ENCODE assay signal across 9 mouse cellular contexts in genomic region chr1:171070879-171071278, GRCm38 (mm10). TPM values are rescaled to one million over a fixed set of nuclear protein-coding genes. Genes with fewer than 3 reads are reported as not detected.
DNase-seq lines count a peak whose midpoint lies in the region; ATAC-seq and TF ChIP-seq lines count a peak whose summit lies in the region.
"Not testable (repeated sequence)": the region's sequence is repeated elsewhere in the genome, so short reads cannot be mapped to it uniquely, and the experiment has no call there.
"Had no signal": no experiment of that assay in that cellular context is flagged by ENCODE, and none has a peak within 500 bp of the region (broad histone marks: within the 10 kb centered on the region; RNA-seq: fewer than 3 reads in every experiment).

No protein-coding gene starts in this region.

- not testable (repeated sequence) for H3K4me1 ChIP-seq in bone marrow macrophage, adult 2 months (ENCODE audit: control insufficient read depth, insufficient read depth, low read length); forebrain, embryonic 12.5 days; heart, embryonic 12.5 days (replicated peaks); hindbrain, embryonic 11.5 days (replicated peaks; ENCODE audit: control insufficient read depth, insufficient read depth, low read length); kidney, embryonic 15.5 days; megakaryocyte, embryonic 14.5 days; midbrain, embryonic 15.5 days

- ATAC-seq in forebrain, embryonic 12.5 days (ENCODE audit: low FRiP score); heart, embryonic 12.5 days (ENCODE audit: insufficient number of reproducible peaks, low FRiP score); hindbrain, embryonic 11.5 days (ENCODE audit: low FRiP score); kidney, embryonic 15.5 days (replicated peaks; ENCODE audit: low FRiP score); midbrain, embryonic 15.5 days (replicated peaks): not testable (repeated sequence)

- WGBS in forebrain, embryonic 12.5 days, result 20% methylated on average over 15 of the region's 16 CpGs
- 26% methylated on average over 16 of the region's 16 CpGs for WGBS in heart, embryonic 12.5 days
- WGBS in hindbrain, embryonic 11.5 days, result 26% methylated on average over 11 of the region's 16 CpGs
- WGBS in kidney, embryonic 15.5 days, result 21% methylated on average over 16 of the region's 16 CpGs
- 23% methylated on average over 15 of the region's 16 CpGs for WGBS in midbrain, embryonic 15.5 days

- 0 out of 2 replicates have a peak overlapping the region, but pooled peaks have one; percentile 0 for H3K4me2 ChIP-seq in forebrain, embryonic 12.5 days
- H3K4me2 ChIP-seq in heart, embryonic 12.5 days, result peak overlapping the region; percentile 31; the same call in 1 of the 2 replicates
- H3K4me2 ChIP-seq in hindbrain, embryonic 11.5 days (replicated peaks; ENCODE audit: low read depth, low read length), result not testable (repeated sequence)
- peak overlapping the region; percentile 21 for H3K4me2 ChIP-seq in kidney, embryonic 15.5 days
- H3K4me2 ChIP-seq in midbrain, embryonic 15.5 days, result peak overlapping the region; percentile 21; the same call in 1 of the 2 replicates

- H3K27ac ChIP-seq in bone marrow macrophage, adult 2 months (ENCODE audit: insufficient read depth, low read depth, low read length); forebrain, embryonic 12.5 days; heart, embryonic 12.5 days (ENCODE audit: poor library complexity, severe bottlenecking); hindbrain, embryonic 11.5 days (ENCODE audit: low read depth, low read length); kidney, embryonic 15.5 days; midbrain, embryonic 15.5 days: not testable (repeated sequence)

- H3K36me3 ChIP-seq in forebrain, embryonic 12.5 days (replicated peaks); heart, embryonic 12.5 days; hindbrain, embryonic 11.5 days (ENCODE audit: control insufficient read depth, insufficient read depth, low read length); kidney, embryonic 15.5 days; megakaryocyte, embryonic 14.5 days (replicated peaks; ENCODE audit: low read length); midbrain, embryonic 15.5 days (replicated peaks): not testable (repeated sequence)

- TF ChIP-seq POLR2A in bone marrow macrophage, adult 2 months (IDR thresholded peaks at IDR 0.05; ENCODE audit: borderline replicate concordance, low read depth, low read length), result not testable (repeated sequence)

- H3K9me3 ChIP-seq in forebrain, embryonic 12.5 days; heart, embryonic 12.5 days (replicated peaks); hindbrain, embryonic 11.5 days (ENCODE audit: control insufficient read depth, low read length); kidney, embryonic 15.5 days (replicated peaks); midbrain, embryonic 15.5 days: not testable (repeated sequence)
- peaks cover 11% of the 10 kb centered on the region for H3K9me3 ChIP-seq in megakaryocyte, embryonic 14.5 days

- H3K9ac ChIP-seq in forebrain, embryonic 12.5 days; heart, embryonic 12.5 days; hindbrain, embryonic 11.5 days (ENCODE audit: low read depth, low read length); kidney, embryonic 15.5 days; midbrain, embryonic 15.5 days: not testable (repeated sequence)

- not testable (repeated sequence) for TF ChIP-seq CTCF in bone marrow macrophage, adult 2 months (IDR thresholded peaks at IDR 0.05; ENCODE audit: low read depth, low read length)

- H3K4me3 ChIP-seq in bone marrow macrophage, adult 2 months (ENCODE audit: insufficient read depth, low read length), result peak overlapping the region; percentile 5; the same call in 1 of the 2 replicates
- H3K4me3 ChIP-seq in forebrain, embryonic 12.5 days (replicated peaks); heart, embryonic 12.5 days; hindbrain, embryonic 11.5 days (ENCODE audit: low read depth, low read length); kidney, embryonic 15.5 days (replicated peaks); midbrain, embryonic 15.5 days: not testable (repeated sequence)
- peak overlapping the region; percentile 47 for H3K4me3 ChIP-seq in megakaryocyte, embryonic 14.5 days (replicated peaks)

- H3K27me3 ChIP-seq in forebrain, embryonic 12.5 days, result peaks cover 42% of the 10 kb centered on the region
- H3K27me3 ChIP-seq in heart, embryonic 12.5 days (replicated peaks), result peaks cover 32% of the 10 kb centered on the region
- H3K27me3 ChIP-seq in hindbrain, embryonic 11.5 days (ENCODE audit: control insufficient read depth, insufficient read depth, low read length), result peaks cover 19% of the 10 kb centered on the region
- H3K27me3 ChIP-seq in kidney, embryonic 15.5 days, result peaks cover 36% of the 10 kb centered on the region
- H3K27me3 ChIP-seq in megakaryocyte, embryonic 14.5 days (replicated peaks), result not testable (repeated sequence)
- peaks cover 24% of the 10 kb centered on the region for H3K27me3 ChIP-seq in midbrain, embryonic 15.5 days (replicated peaks)

- DNase-seq in hindbrain, embryonic 11.5 days (ENCODE audit: low spot score), result peak; percentile 51
- peak; percentile 20 for DNase-seq in retina, embryonic 14.5 days (ENCODE audit: low spot score)

RNA-seq across cellular contexts. Expression of gene Fcgr3, which starts 6.1 kb away (rescaled TPM):
- 1,121 and 1,154 TPM in 2 replicates for polyA plus RNA-seq in bone marrow macrophage, adult 2 months (2012; ENCODE audit: insufficient read depth, insufficient read length, missing spikeins)
- 4.8 and 4.9 TPM in 2 replicates for polyA plus RNA-seq in forebrain, embryonic 12.5 days (2016; fragmentation: Nextera tagmentation; extraction: Ambion mirVana)
- polyA plus RNA-seq in heart, embryonic 12.5 days (2016; fragmentation: Nextera tagmentation; extraction: Ambion mirVana), result 3.8 and 4.5 TPM in 2 replicates
- 9.6 TPM in 2 replicates for polyA plus RNA-seq in hindbrain, embryonic 11.5 days (2014; fragmentation: Nextera tagmentation; extraction: Ambion mirVana)
- polyA plus RNA-seq in kidney, embryonic 15.5 days (2015; fragmentation: Nextera tagmentation; extraction: Ambion mirVana), result 7.8 and 10.5 TPM in 2 replicates
- polyA plus RNA-seq in megakaryocyte, embryonic 14.5 days (2012; ENCODE audit: insufficient read depth, low replicate concordance), result 9.2 TPM in 1 of 2 replicates, not detected in the other
- 10.7 and 11.7 TPM in 2 replicates for polyA plus RNA-seq in midbrain, embryonic 15.5 days (2015; fragmentation: Nextera tagmentation; extraction: Ambion mirVana)
- polyA plus RNA-seq: C2C12 had no signal

RNA-seq across cellular contexts. Expression of gene Cfap126, which starts 42.8 kb away (rescaled TPM):
- polyA plus RNA-seq in bone marrow macrophage, adult 2 months (2012; ENCODE audit: insufficient read depth, insufficient read length, missing spikeins), result 4.5 and 5.7 TPM in 2 replicates
- polyA plus RNA-seq in forebrain, embryonic 12.5 days (2016; fragmentation: Nextera tagmentation; extraction: Ambion mirVana), result 3.9 and 5.2 TPM in 2 replicates
- polyA plus RNA-seq in heart, embryonic 12.5 days (2016; fragmentation: Nextera tagmentation; extraction: Ambion mirVana), result 2.9 and 3.5 TPM in 2 replicates
- polyA plus RNA-seq in hindbrain, embryonic 11.5 days (2014; fragmentation: Nextera tagmentation; extraction: Ambion mirVana), result 8.7 and 10.5 TPM in 2 replicates
- 2.0 and 2.1 TPM in 2 replicates for polyA plus RNA-seq in kidney, embryonic 15.5 days (2015; fragmentation: Nextera tagmentation; extraction: Ambion mirVana)
- polyA plus RNA-seq in megakaryocyte, embryonic 14.5 days (2012; ENCODE audit: insufficient read depth, low replicate concordance), result not detected in 2 replicates
- 6.5 and 9.0 TPM in 2 replicates for polyA plus RNA-seq in midbrain, embryonic 15.5 days (2015; fragmentation: Nextera tagmentation; extraction: Ambion mirVana)

RNA-seq across cellular contexts. Expression of gene Fcgr4, which starts 52.2 kb away (rescaled TPM):
- 84.3 and 86.6 TPM in 2 replicates for polyA plus RNA-seq in bone marrow macrophage, adult 2 months (2012; ENCODE audit: insufficient read depth, insufficient read length, missing spikeins)
- polyA plus RNA-seq in forebrain, embryonic 12.5 days (2016; fragmentation: Nextera tagmentation; extraction: Ambion mirVana), result 0.26 and 0.31 TPM in 2 replicates
- 0.14 and 0.24 TPM in 2 replicates for polyA plus RNA-seq in heart, embryonic 12.5 days (2016; fragmentation: Nextera tagmentation; extraction: Ambion mirVana)
- polyA plus RNA-seq in hindbrain, embryonic 11.5 days (2014; fragmentation: Nextera tagmentation; extraction: Ambion mirVana), result 0.39 and 0.62 TPM in 2 replicates
- polyA plus RNA-seq in kidney, embryonic 15.5 days (2015; fragmentation: Nextera tagmentation; extraction: Ambion mirVana), result 1.2 and 1.3 TPM in 2 replicates
- 0.07 TPM in 1 of 2 replicates, not detected in the other for polyA plus RNA-seq in megakaryocyte, embryonic 14.5 days (2012; ENCODE audit: insufficient read depth, low replicate concordance)
- 0.53 and 0.54 TPM in 2 replicates for polyA plus RNA-seq in midbrain, embryonic 15.5 days (2015; fragmentation: Nextera tagmentation; extraction: Ambion mirVana)

Comparison
In these comparisons a context has a peak if more than half of its experiments do, and no peak if none do; other contexts are left out.
1. RNA of gene Fcgr3, which starts 6.1 kb away (polyA plus RNA-seq): 1,121 to 1,154 TPM in bone marrow macrophage, adult 2 months; 10.7 to 11.7 TPM in midbrain, embryonic 15.5 days, 7.8 to 10.5 TPM in kidney, embryonic 15.5 days, 9.6 TPM in hindbrain, embryonic 11.5 days, 9.2 TPM in megakaryocyte, embryonic 14.5 days, 4.8 to 4.9 TPM in forebrain, embryonic 12.5 days and 3.8 to 4.5 TPM in heart, embryonic 12.5 days; every median in the first group is over 10 times any median in the second.
2. RNA of gene Fcgr4, which starts 52.2 kb away (polyA plus RNA-seq): 84.3 to 86.6 TPM in bone marrow macrophage, adult 2 months; 1.2 to 1.3 TPM in kidney, embryonic 15.5 days, 0.39 to 0.62 TPM in hindbrain, embryonic 11.5 days, 0.53 to 0.54 TPM in midbrain, embryonic 15.5 days, 0.26 to 0.31 TPM in forebrain, embryonic 12.5 days, 0.14 to 0.24 TPM in heart, embryonic 12.5 days and 0.07 TPM in megakaryocyte, embryonic 14.5 days; every median in the first group is over 10 times any median in the second.